Mouse (Mus musculus): ENCODE results near the gene Atxn1. TPM values are rescaled to one million over a fixed set of nuclear protein-coding genes. Genes with fewer than 3 reads are reported as not detected.

Atxn1 gene
- total and polyA plus RNA-seq, 3 experiments, result 7.5 to 30.1 (median 27.3) TPM

GRCm38 (mm10) chr13:45806600-45807525 is 157.9 kb downstream of the Atxn1 start:
- no peaks in the 10 kb centered on the region for H3K27me3 ChIP-seq (ENCODE audit: control insufficient read depth, insufficient read depth, low read length)
- intact Hi-C loops (cut with DNase I), result loop anchor here (5.0 kb wide), 1 partner anchor 175 kb away; no protein-coding TSS in a partner anchor
- no peaks in the 10 kb centered on the region for H3K79me2 ChIP-seq (replicated peaks; ENCODE audit: control insufficient read depth, insufficient read depth, low read length)
- H3K27ac ChIP-seq, result no peak overlapping the region
- WGBS, result 85% methylated on average over 18 of the region's 18 CpGs
- no peaks in the 10 kb centered on the region for H3K36me3 ChIP-seq (ENCODE audit: control insufficient read depth, insufficient read depth, low read length)
- peaks cover 5% of the 10 kb centered on the region for H3K4me1 ChIP-seq (ENCODE audit: control insufficient read depth, insufficient read depth, low read length)
- no peak overlapping the region for H3K4me3 ChIP-seq
- DNase-seq, result no peak
- TF ChIP-seq EP300 (IDR thresholded peaks at IDR 0.05; ENCODE audit: insufficient read depth, low read depth, low read length), result no peak
- no peak for TF ChIP-seq POLR2A (IDR thresholded peaks at IDR 0.05; ENCODE audit: insufficient read depth, low read depth, low read length)
- no peak for TF ChIP-seq CTCF (IDR thresholded peaks at IDR 0.05)
- H3K9ac ChIP-seq (ENCODE audit: low read depth, low read length), result no peak overlapping the region

GRCm38 (mm10) chr13:45805915-45806599 is 158.8 kb downstream of the Atxn1 start:
- intact Hi-C loops (cut with DNase I), result loop anchor here (5.0 kb wide), 1 partner anchor 174 kb away; no protein-coding TSS in a partner anchor
- H3K4me3 ChIP-seq, result no peak overlapping the region
- no peak for DNase-seq
- 76% methylated on average over 9 of the region's 9 CpGs for WGBS
- H3K27ac ChIP-seq, result no peak overlapping the region
- no peaks in the 10 kb centered on the region for H3K79me2 ChIP-seq (replicated peaks; ENCODE audit: control insufficient read depth, insufficient read depth, low read length)
- H3K27me3 ChIP-seq (ENCODE audit: control insufficient read depth, insufficient read depth, low read length), result no peaks in the 10 kb centered on the region
- no peak overlapping the region for H3K9ac ChIP-seq (ENCODE audit: low read depth, low read length)
- TF ChIP-seq EP300 (IDR thresholded peaks at IDR 0.05; ENCODE audit: insufficient read depth, low read depth, low read length) (no peak), CTCF (IDR thresholded peaks at IDR 0.05) (no peak), POLR2A (IDR thresholded peaks at IDR 0.05; ENCODE audit: insufficient read depth, low read depth, low read length) (no peak)
- H3K4me1 ChIP-seq (ENCODE audit: control insufficient read depth, insufficient read depth, low read length), result peaks cover 5% of the 10 kb centered on the region
- H3K36me3 ChIP-seq (ENCODE audit: control insufficient read depth, insufficient read depth, low read length), result no peaks in the 10 kb centered on the region

- peak overlapping the region; percentile 15; the same call in 1 of the 2 replicates for H3K27ac ChIP-seq
- peaks cover 10% of the 10 kb centered on the region for H3K36me3 ChIP-seq (ENCODE audit: control insufficient read depth, insufficient read depth, low read length)
- TF ChIP-seq CTCF (IDR thresholded peaks at IDR 0.05) (no peak), EP300 (IDR thresholded peaks at IDR 0.05; ENCODE audit: insufficient read depth, low read depth, low read length) (no peak), POLR2A (IDR thresholded peaks at IDR 0.05; ENCODE audit: insufficient read depth, low read depth, low read length) (peak; percentile 54)
- H3K27me3 ChIP-seq (ENCODE audit: control insufficient read depth, insufficient read depth, low read length), result no peaks in the 10 kb centered on the region
- no peak overlapping the region for H3K9ac ChIP-seq (ENCODE audit: low read depth, low read length)
- H3K4me3 ChIP-seq, result no peak overlapping the region
- DNase-seq, result peak; percentile 69 to 75
- H3K4me1 ChIP-seq (ENCODE audit: control insufficient read depth, insufficient read depth, low read length), result peaks cover 1% of the 10 kb centered on the region
- intact Hi-C loops (cut with DNase I), result no loop called here
- WGBS, result 80% methylated on average over 15 of the region's 15 CpGs
- H3K79me2 ChIP-seq (replicated peaks; ENCODE audit: control insufficient read depth, insufficient read depth, low read length), result no peaks in the 10 kb centered on the region
Observed at GRCm38 (mm10) chr13:45802620-45803410, 162.0 kb downstream of the Atxn1 start.

- Histone ChIP-seq H3K4me3 (no peak overlapping the region), H3K27me3 (ENCODE audit: control insufficient read depth, insufficient read depth, low read length) (no peaks in the 10 kb centered on the region), H3K79me2 (replicated peaks; ENCODE audit: control insufficient read depth, insufficient read depth, low read length) (no peaks in the 10 kb centered on the region), H3K4me1 (ENCODE audit: control insufficient read depth, insufficient read depth, low read length) (peaks cover 11% of the 10 kb centered on the region), H3K36me3 (ENCODE audit: control insufficient read depth, insufficient read depth, low read length) (peaks cover 17% of the 10 kb centered on the region), H3K27ac (peak overlapping the region; percentile 57), H3K9ac (ENCODE audit: low read depth, low read length) (no peak overlapping the region)
- TF ChIP-seq CTCF (IDR thresholded peaks at IDR 0.05) (no peak), EP300 (IDR thresholded peaks at IDR 0.05; ENCODE audit: insufficient read depth, low read depth, low read length) (no peak), POLR2A (IDR thresholded peaks at IDR 0.05; ENCODE audit: insufficient read depth, low read depth, low read length) (no peak)
- no peak for DNase-seq
- 73% methylated on average over 4 of the region's 4 CpGs for WGBS
- intact Hi-C loops (cut with DNase I), result no loop called here
Observed at GRCm38 (mm10) chr13:45798248-45798647, 166.6 kb downstream of the Atxn1 start.

- 30% methylated on average over 6 of the region's 6 CpGs for WGBS
- Histone ChIP-seq H3K27ac (peak overlapping the region; percentile 57), H3K27me3 (ENCODE audit: control insufficient read depth, insufficient read depth, low read length) (no peaks in the 10 kb centered on the region), H3K79me2 (replicated peaks; ENCODE audit: control insufficient read depth, insufficient read depth, low read length) (no peaks in the 10 kb centered on the region), H3K4me3 (no peak overlapping the region), H3K36me3 (ENCODE audit: control insufficient read depth, insufficient read depth, low read length) (peaks cover 17% of the 10 kb centered on the region), H3K9ac (ENCODE audit: low read depth, low read length) (no peak overlapping the region), H3K4me1 (ENCODE audit: control insufficient read depth, insufficient read depth, low read length) (peaks cover 11% of the 10 kb centered on the region)
- intact Hi-C loops (cut with DNase I), result no loop called here
- DNase-seq, result peak in 1 of 2 experiments; percentile 5
- TF ChIP-seq POLR2A (IDR thresholded peaks at IDR 0.05; ENCODE audit: insufficient read depth, low read depth, low read length), result no peak
- TF ChIP-seq CTCF (IDR thresholded peaks at IDR 0.05), result no peak
- no peak for TF ChIP-seq EP300 (IDR thresholded peaks at IDR 0.05; ENCODE audit: insufficient read depth, low read depth, low read length)
Observed at GRCm38 (mm10) chr13:45797696-45798095, 167.1 kb downstream of the Atxn1 start.

All from heart, adult 2 months (tissue).